Mouse (Mus musculus) forebrain, postnatal 0 days (tissue): ENCODE results near the gene Pate3. TPM values are rescaled to one million over a fixed set of nuclear protein-coding genes. Genes with fewer than 3 reads are reported as not detected.
"Not testable (repeated sequence)": the region's sequence is repeated elsewhere in the genome, so short reads cannot be mapped to it uniquely, and the experiment has no call there.

ENCODE experiments used
- ATAC-seq: fragments of 200-750 bp; cut with Nextera tagmentation; 2 replicates; pipeline ENCODE4 v1.8.0; 2017; ENCODE audit warnings: mild to moderate bottlenecking, moderate library complexity
- DNase-seq: peaks from one replicate; pipeline ENCODE4 v3.0.0-alpha.2; 2015
- H3K27ac ChIP-seq: fragments of 300-500 bp; sonication (generic); 2 replicates; pipeline ENCODE4 v1.5.1; 2014; ENCODE audit warnings: low read depth, mild to moderate bottlenecking, antibody characterized with exemption, low read length, moderate library complexity, mixed read lengths
- H3K27me3 ChIP-seq: fragments of 300-500 bp; sonication (generic); 2 replicates; pipeline ENCODE4 v1.6.1; 2014; ENCODE audit warnings: mild to moderate bottlenecking, low read length, mixed read lengths; ENCODE audit not compliant: insufficient read depth
- H3K36me3 ChIP-seq: fragments of 300-500 bp; sonication (generic); 2 replicates; pipeline ENCODE4 v1.6.1; 2014; ENCODE audit warnings: mild to moderate bottlenecking, moderate library complexity; ENCODE audit not compliant: insufficient read depth
- H3K4me1 ChIP-seq: fragments of 300-500 bp; sonication (generic); 2 replicates; pipeline ENCODE4 v1.6.1; 2014; ENCODE audit warnings: antibody characterized with exemption; ENCODE audit not compliant: insufficient read depth
- H3K4me2 ChIP-seq: fragments of 300-500 bp; sonication (generic); 2 replicates; pipeline ENCODE4 v1.6.1; 2014; ENCODE audit warnings: low read depth, mild to moderate bottlenecking, moderate library complexity
- H3K4me3 ChIP-seq: fragments of 300-500 bp; sonication (generic); 2 replicates; pipeline ENCODE4 v1.5.1; 2014; ENCODE audit warnings: low read depth, low read length, mixed read lengths
- H3K9ac ChIP-seq: fragments of 300-500 bp; sonication (generic); 2 replicates; pipeline ENCODE4 v1.6.1; 2014; ENCODE audit warnings: mild to moderate bottlenecking
- H3K9me3 ChIP-seq: fragments of 300-500 bp; sonication (generic); 2 replicates; pipeline ENCODE4 v1.6.1; 2016; ENCODE audit warnings: low read length
- CTCF ChIP-seq: sonication (generic); IDR thresholded peaks from 2 replicates; pipeline ENCODE4 v1.5.1; 2016; ENCODE audit warnings: antibody characterized with exemption, control low read depth, low read depth
- WGBS: fragments of 180-500 bp; shearing (Covaris S2); extraction: QIAGEN DNeasy Blood & Tissue Kit; methylation state at CpG from one replicate; pipeline ENCODE4 v1.1.7; 2014; 5-methylcytosine and 5-hydroxymethylcytosine counted together
- polyA plus RNA-seq: library from polyadenylated mRNA; unstranded; fragments of >200 nt; fragmentation: Nextera tagmentation; extraction: Ambion mirVana; gene quantifications from 2 replicates; pipeline ENCODE4 v1.2.1, GENCODE M21; 2015
- total RNA-seq: library from RNA; depleted of rRNA; stranded (reverse); fragments of >200 nt; gene quantifications from 2 replicates; pipeline ENCODE4 v1.2.3, GENCODE M21; 2014; rRNA removed

Gene Pate3
- total RNA-seq: not detected in 2 replicates
- polyA plus RNA-seq: not detected in 2 replicates

GRCm38 (mm10) chr9:35648102-35648501, at the start of gene Pate3:
Gene Pate3, minus strand, starts transcription at chr9:35648202.
- 84% methylated on average over 1 of the region's 1 CpGs for WGBS
- TF ChIP-seq CTCF: no peak
- no peak within 1 kb of the TSS for H3K4me2 ChIP-seq
- no peaks in the 10 kb centered on the region for H3K36me3 ChIP-seq
- H3K27ac ChIP-seq: no peak within 1 kb of the TSS
- no peak within 1 kb of the TSS for H3K9ac ChIP-seq
- no peak within 1 kb of the TSS for H3K4me3 ChIP-seq
- no peaks in the 10 kb centered on the region for H3K9me3 ChIP-seq
- H3K4me1 ChIP-seq: no peaks in the 10 kb centered on the region
- no peak for ATAC-seq
- H3K27me3 ChIP-seq: no peaks in the 10 kb centered on the region
- DNase-seq: no peak

DNA sequence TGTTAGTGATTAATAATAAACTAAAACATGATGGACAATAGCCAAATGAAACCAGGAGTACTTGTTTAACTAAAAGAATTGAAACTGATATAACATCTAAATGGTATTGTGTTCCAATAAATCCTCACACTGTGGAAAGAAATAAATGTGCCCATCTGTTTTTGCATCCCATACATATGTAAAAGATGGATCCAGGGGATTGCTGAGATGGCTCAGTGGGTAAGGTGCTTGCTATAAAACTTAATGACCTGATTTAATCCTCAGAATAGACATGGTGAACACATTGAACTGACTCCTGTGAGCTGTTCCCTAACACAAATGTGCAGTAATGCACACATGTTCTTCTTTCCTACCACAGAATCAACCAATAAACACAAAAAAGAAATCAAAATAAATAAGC, 43.9 kb upstream of the Pate3 start:
- no peaks in the 10 kb centered on the region for H3K4me1 ChIP-seq
- 0 out of 2 replicates have a peak, but pooled peaks cover 4% of the 10 kb centered on the region for H3K9me3 ChIP-seq
- H3K36me3 ChIP-seq: no peaks in the 10 kb centered on the region
- DNase-seq: no peak
- no peak for TF ChIP-seq CTCF
- H3K27me3 ChIP-seq: no peaks in the 10 kb centered on the region
- no peak overlapping the region for H3K9ac ChIP-seq
- ATAC-seq: no peak
- no peak overlapping the region for H3K4me3 ChIP-seq
- no peak overlapping the region for H3K4me2 ChIP-seq
- no peak overlapping the region for H3K27ac ChIP-seq

GRCm38 (mm10) chr9:35687013-35687412, 39.0 kb upstream of the Pate3 start, which contains the start of gene Pate1:
Gene Pate1, minus strand, starts transcription at chr9:35687390.
- Histone ChIP-seq H3K4me3 (no peak within 1 kb of the TSS), H3K9ac (no peak within 1 kb of the TSS), H3K27me3 (no peaks in the 10 kb centered on the region), H3K36me3 (no peaks in the 10 kb centered on the region), H3K9me3 (no peaks in the 10 kb centered on the region), H3K4me2 (no peak within 1 kb of the TSS), H3K27ac (no peak within 1 kb of the TSS), H3K4me1 (no peaks in the 10 kb centered on the region)
- DNase-seq (no peak), ATAC-seq (no peak)
- no peak for TF ChIP-seq CTCF
- 58% methylated on average over 1 of the region's 1 CpGs for WGBS

DNA sequence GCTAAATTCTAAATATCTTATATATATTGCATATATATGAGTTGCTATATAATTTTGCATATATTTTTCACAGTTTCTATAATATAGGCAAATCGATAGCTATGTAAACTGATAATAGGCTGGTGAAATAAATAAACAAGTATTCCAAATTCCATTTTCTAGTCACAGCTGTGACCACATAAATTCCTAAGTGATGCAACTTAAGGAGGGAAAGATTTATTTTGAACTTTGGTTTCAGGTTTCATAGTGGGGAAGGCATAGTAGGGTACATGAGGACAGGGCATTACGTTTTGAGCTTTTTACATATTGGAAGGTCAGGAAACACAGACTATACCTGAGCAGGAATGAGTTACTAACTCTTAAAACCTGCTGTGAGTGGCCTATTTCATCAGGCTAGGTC, 25.6 kb upstream of the Pate3 start:
- WGBS: 87% methylated on average over 2 of the region's 2 CpGs
- ATAC-seq: no peak
- Histone ChIP-seq H3K4me2 (no peak overlapping the region), H3K27me3 (no peaks in the 10 kb centered on the region), H3K9me3 (no peaks in the 10 kb centered on the region), H3K4me1 (no peaks in the 10 kb centered on the region), H3K9ac (no peak overlapping the region), H3K4me3 (no peak overlapping the region), H3K36me3 (no peaks in the 10 kb centered on the region), H3K27ac (no peak overlapping the region)
- no peak for TF ChIP-seq CTCF
- DNase-seq: no peak

- Histone ChIP-seq H3K9me3 (no peaks in the 10 kb centered on the region), H3K36me3 (no peaks in the 10 kb centered on the region), H3K9ac (no peak overlapping the region), H3K27me3 (no peaks in the 10 kb centered on the region), H3K4me3 (no peak overlapping the region), H3K27ac (no peak overlapping the region), H3K4me2 (no peak overlapping the region), H3K4me1 (no peaks in the 10 kb centered on the region)
- WGBS: 96% methylated on average over 1 of the region's 1 CpGs
- no peak for ATAC-seq
- no peak for DNase-seq
- TF ChIP-seq CTCF: no peak
Observed at GRCm38 (mm10) chr9:35632981-35633380, 15.0 kb downstream of the Pate3 start.

- not testable (repeated sequence) for H3K4me2 ChIP-seq, H3K9me3 ChIP-seq, H3K27ac ChIP-seq, H3K27me3 ChIP-seq, ATAC-seq, DNase-seq, H3K4me1 ChIP-seq, H3K4me3 ChIP-seq, H3K9ac ChIP-seq, H3K36me3 ChIP-seq
- WGBS: 75% methylated on average over 2 of the region's 2 CpGs
Observed at GRCm38 (mm10) chr9:35616784-35617183, 31.2 kb downstream of the Pate3 start.

DNA sequence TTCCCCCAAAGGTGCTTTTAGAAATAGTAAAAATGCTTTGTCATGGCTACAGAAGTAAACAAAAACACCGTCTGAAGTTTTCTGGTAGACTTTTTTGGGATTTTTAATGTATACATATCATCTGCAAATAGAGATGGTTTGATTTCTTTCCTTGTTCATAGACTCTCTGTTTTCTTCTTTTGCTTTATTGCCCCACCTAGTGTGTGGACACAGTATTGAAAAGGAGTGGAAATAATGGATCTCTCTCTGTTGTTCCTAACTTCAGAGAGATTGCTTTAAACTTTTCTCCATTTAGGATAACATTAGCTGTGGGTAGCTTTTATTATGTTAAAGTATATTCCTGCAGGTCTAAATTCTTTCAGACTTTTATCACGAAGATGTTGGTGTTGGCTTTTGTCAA, 34.0 kb downstream of the Pate3 start:
- DNase-seq: peak; percentile 8
- WGBS: 31% methylated on average over 2 of the region's 2 CpGs
- Histone ChIP-seq H3K9ac (no peak overlapping the region), H3K4me2 (no peak overlapping the region), H3K9me3 (no peaks in the 10 kb centered on the region), H3K4me1 (no peaks in the 10 kb centered on the region), H3K4me3 (no peak overlapping the region), H3K36me3 (no peaks in the 10 kb centered on the region), H3K27ac (no peak overlapping the region), H3K27me3 (no peaks in the 10 kb centered on the region)
- no peak for ATAC-seq
- peak; percentile 53 for TF ChIP-seq CTCF

- Histone ChIP-seq H3K4me1 (no peaks in the 10 kb centered on the region), H3K27me3 (no peaks in the 10 kb centered on the region), H3K4me2 (no peak within 1 kb of the TSS), H3K36me3 (no peaks in the 10 kb centered on the region), H3K27ac (no peak within 1 kb of the TSS), H3K9me3 (no peaks in the 10 kb centered on the region), H3K4me3 (no peak within 1 kb of the TSS), H3K9ac (no peak within 1 kb of the TSS)
- TF ChIP-seq CTCF: no peak
- 83% methylated on average over 1 of the region's 1 CpGs for WGBS
- ATAC-seq: no peak
- DNase-seq: no peak
Observed at GRCm38 (mm10) chr9:35611841-35612240, 36.2 kb downstream of the Pate3 start, which contains the start of gene Pate4. Gene Pate4, minus strand, starts transcription at chr9:35611941.
